Mouse (Mus musculus) MN1 (cell line): ENCODE measurements at regions not wholly inside any gene's neighbourhood (a gene's known extent, or its start where the extent isn't known, plus 50 kb on each side); places are given as distances from the start of the nearest gene placed in this dataset.

Experiments
- DNase-seq: peaks from one replicate; pipeline ENCODE4 v3.0.0-alpha.2; 2016; ENCODE audit warnings: low spot score

- DNase-seq: no peak
These were observed 181.4 kb upstream of the Cdyl start for GRCm38 (mm10) chr13:35478226-35478625.

GRCm38 (mm10) chr13:35482340-35482739 lies 177.3 kb upstream of the Cdyl start:
- no peak for DNase-seq

- no peak for DNase-seq
These were observed 173.5 kb upstream of the Cdyl start for GRCm38 (mm10) chr13:35486125-35486524.

GRCm38 (mm10) chr13:35499776-35500175 lies 159.9 kb upstream of the Cdyl start:
- DNase-seq: no peak

GRCm38 (mm10) chr13:35500891-35501290 lies 158.7 kb upstream of the Cdyl start:
- DNase-seq: no peak

GRCm38 (mm10) chr13:35501351-35502146 lies 158.1 kb upstream of the Cdyl start:
- peak; percentile 30 for DNase-seq

- peak; percentile 37 for DNase-seq
These were observed 157.5 kb upstream of the Cdyl start for GRCm38 (mm10) chr13:35502147-35502522.

GRCm38 (mm10) chr13:35503362-35503821 lies 156.2 kb upstream of the Cdyl start:
- DNase-seq: peak; percentile 41

- no peak for DNase-seq
These were observed 152.4 kb upstream of the Cdyl start for GRCm38 (mm10) chr13:35507195-35507594.

- DNase-seq: no peak
These were observed 147.6 kb upstream of the Cdyl start for GRCm38 (mm10) chr13:35512029-35512507.

GRCm38 (mm10) chr13:35513120-35513519 lies 146.5 kb upstream of the Cdyl start:
- no peak for DNase-seq

- no peak for DNase-seq
These were observed 144.3 kb upstream of the Cdyl start for GRCm38 (mm10) chr13:35515291-35515690.

GRCm38 (mm10) chr13:35517692-35518091 lies 141.9 kb upstream of the Cdyl start:
- DNase-seq: no peak

- no peak for DNase-seq
These were observed 137.4 kb upstream of the Cdyl start for GRCm38 (mm10) chr13:35522272-35522671.

GRCm38 (mm10) chr13:35529577-35529976 lies 130.1 kb upstream of the Cdyl start:
- DNase-seq: no peak

- DNase-seq: no peak
These were observed 122.5 kb upstream of the Cdyl start for GRCm38 (mm10) chr13:35537106-35537505.

- DNase-seq: no peak
These were observed 121.7 kb upstream of the Cdyl start for GRCm38 (mm10) chr13:35537936-35538335.

GRCm38 (mm10) chr13:35540433-35540832 lies 119.2 kb upstream of the Cdyl start:
- no peak for DNase-seq

GRCm38 (mm10) chr13:35541053-35541452 lies 118.6 kb upstream of the Cdyl start:
- no peak for DNase-seq

- no peak for DNase-seq
These were observed 95.6 kb upstream of the Cdyl start for GRCm38 (mm10) chr13:35564006-35564405.

GRCm38 (mm10) chr13:35581616-35582015 lies 78.0 kb upstream of the Cdyl start:
- DNase-seq: no peak

GRCm38 (mm10) chr13:35598003-35598402 lies 61.6 kb upstream of the Cdyl start:
- DNase-seq: no peak

- no peak for DNase-seq
These were observed 58.0 kb upstream of the Cdyl start for GRCm38 (mm10) chr13:35601560-35602135.

GRCm38 (mm10) chr13:35603080-35603479 lies 56.6 kb upstream of the Cdyl start:
- no peak for DNase-seq
